Mouse (Mus musculus): ENCODE data around the gene Hps1.
"Not testable (repeated sequence)": the region's sequence is repeated elsewhere in the genome, so short reads cannot be mapped to it uniquely, and the experiment has no call there.

Gene Hps1

GRCm38 (mm10) chr19:42779531-42780155 lies at the start of gene Hps1:
Hps1 (minus strand) TSS chr19:42779978.
- DNase-seq (ENCODE audit: low spot score), result peak; percentile 47

- DNase-seq (ENCODE audit: low spot score), result no peak
These were observed 49.4 kb upstream of the Hps1 start for GRCm38 (mm10) chr19:42829196-42829595.

- no peak for DNase-seq (ENCODE audit: low spot score)
These were observed 48.1 kb upstream of the Hps1 start for GRCm38 (mm10) chr19:42827843-42828242.

- DNase-seq (ENCODE audit: low spot score), result no peak
These were observed 40.3 kb upstream of the Hps1 start for GRCm38 (mm10) chr19:42820109-42820508.

- no peak for DNase-seq (ENCODE audit: low spot score)
These were observed 38.0 kb upstream of the Hps1 start for GRCm38 (mm10) chr19:42817761-42818160.

- no peak for DNase-seq (ENCODE audit: low spot score)
These were observed 36.5 kb upstream of the Hps1 start for GRCm38 (mm10) chr19:42816261-42816660.

GRCm38 (mm10) chr19:42810140-42810539 lies 30.4 kb upstream of the Hps1 start:
- DNase-seq (ENCODE audit: low spot score), result no peak

- DNase-seq (ENCODE audit: low spot score), result no peak
These were observed 29.7 kb upstream of the Hps1 start for GRCm38 (mm10) chr19:42809491-42809890.

GRCm38 (mm10) chr19:42797866-42798265 lies 18.1 kb upstream of the Hps1 start:
- DNase-seq (ENCODE audit: low spot score), result no peak

- no peak for DNase-seq (ENCODE audit: low spot score)
These were observed 16.0 kb upstream of the Hps1 start for GRCm38 (mm10) chr19:42795801-42796200.

- DNase-seq (ENCODE audit: low spot score), result peak; percentile 76
These were observed 15.3 kb upstream of the Hps1 start for GRCm38 (mm10) chr19:42794914-42795613.

- DNase-seq (ENCODE audit: low spot score), result no peak
These were observed 8.5 kb upstream of the Hps1 start for GRCm38 (mm10) chr19:42788311-42788710.

GRCm38 (mm10) chr19:42785562-42786220 lies 5.9 kb upstream of the Hps1 start:
- DNase-seq (ENCODE audit: low spot score), result no peak

- no peak for DNase-seq (ENCODE audit: low spot score)
These were observed 5.4 kb upstream of the Hps1 start for GRCm38 (mm10) chr19:42785129-42785528.

GRCm38 (mm10) chr19:42780156-42780538 lies 369 bp upstream of the Hps1 start:
- DNase-seq (ENCODE audit: low spot score), result not testable (repeated sequence)

- DNase-seq (ENCODE audit: low spot score), result no peak
These were observed 2.0 kb downstream of the Hps1 start for GRCm38 (mm10) chr19:42777801-42778200.

GRCm38 (mm10) chr19:42776813-42777212 lies 3.0 kb downstream of the Hps1 start:
- no peak for DNase-seq (ENCODE audit: low spot score)

- no peak for DNase-seq (ENCODE audit: low spot score)
These were observed 9.5 kb downstream of the Hps1 start for GRCm38 (mm10) chr19:42770141-42770872.

- DNase-seq (ENCODE audit: low spot score), result no peak
These were observed 10.1 kb downstream of the Hps1 start for GRCm38 (mm10) chr19:42769648-42770047.

GRCm38 (mm10) chr19:42767361-42767760 lies 12.4 kb downstream of the Hps1 start:
- DNase-seq (ENCODE audit: low spot score), result no peak

- DNase-seq (ENCODE audit: low spot score), result no peak
These were observed 15.4 kb downstream of the Hps1 start for GRCm38 (mm10) chr19:42764398-42764797.

GRCm38 (mm10) chr19:42756671-42757070 lies 23.1 kb downstream of the Hps1 start:
- no peak for DNase-seq (ENCODE audit: low spot score)
